ENCODE assay signal across 8 mouse cellular contexts in the genomic region with DNA sequence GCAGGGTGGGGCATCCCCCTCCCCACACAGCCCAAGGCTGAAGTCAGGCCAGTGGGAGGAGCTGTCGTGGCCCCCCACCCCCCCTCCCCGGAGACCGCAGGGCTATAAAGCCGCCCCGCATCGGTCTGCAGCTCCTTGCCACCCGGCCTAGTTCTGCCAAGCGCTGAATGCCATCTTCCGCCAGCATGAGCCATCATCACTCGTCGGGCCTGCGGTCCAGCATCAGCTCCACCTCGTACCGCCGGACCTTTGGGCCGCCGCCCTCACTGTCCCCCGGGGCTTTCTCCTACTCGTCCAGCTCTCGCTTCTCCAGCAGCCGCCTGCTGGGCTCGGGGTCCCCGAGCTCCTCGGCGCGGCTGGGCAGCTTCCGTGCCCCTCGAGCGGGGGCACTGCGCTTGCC. TPM values are rescaled to one million over a fixed set of nuclear protein-coding genes. Genes with fewer than 3 reads are reported as not detected.
DNase-seq lines count a peak whose midpoint lies in the region; ATAC-seq and TF ChIP-seq lines count a peak whose summit lies in the region.

A gene (plus strand): TSS at position 135 of the 400 bp plus-strand sequence.

- peaks cover 88% of the 10 kb centered on the region for H3K27me3 ChIP-seq in heart, embryonic 15.5 days
- peaks cover 63% of the 10 kb centered on the region for H3K27me3 ChIP-seq in hindbrain, embryonic 11.5 days (ENCODE audit: control insufficient read depth, insufficient read depth, low read length)
- peaks cover 100% of the 10 kb centered on the region for H3K27me3 ChIP-seq in midbrain, embryonic 10.5 days (ENCODE audit: low read depth, poor library complexity, severe bottlenecking)

- H3K4me1 ChIP-seq in heart, embryonic 15.5 days (replicated peaks), result peaks cover 26% of the 10 kb centered on the region
- H3K4me1 ChIP-seq in bone marrow macrophage, adult 2 months (ENCODE audit: control insufficient read depth, insufficient read depth, low read length), result peaks cover 6% of the 10 kb centered on the region
- H3K4me1 ChIP-seq in hindbrain, embryonic 11.5 days (replicated peaks; ENCODE audit: control insufficient read depth, insufficient read depth, low read length), result peaks cover 13% of the 10 kb centered on the region
- H3K4me1 ChIP-seq in midbrain, embryonic 10.5 days, result peaks cover 43% of the 10 kb centered on the region

- H3K36me3 ChIP-seq in heart, embryonic 15.5 days, result no peaks in the 10 kb centered on the region
- H3K36me3 ChIP-seq in hindbrain, embryonic 11.5 days (ENCODE audit: control insufficient read depth, insufficient read depth, low read length), result no peaks in the 10 kb centered on the region
- H3K36me3 ChIP-seq in midbrain, embryonic 10.5 days, result no peaks in the 10 kb centered on the region

- peak within 1 kb of the TSS; percentile 44 for H3K9ac ChIP-seq in heart, embryonic 15.5 days
- H3K9ac ChIP-seq in hindbrain, embryonic 11.5 days (ENCODE audit: low read depth, low read length), result no peak within 1 kb of the TSS

- no peak for TF ChIP-seq CTCF in bone marrow macrophage, adult 2 months (IDR thresholded peaks at IDR 0.05; ENCODE audit: low read depth, low read length)

- 1% methylated on average over 30 of the region's 30 CpGs for WGBS in heart, embryonic 15.5 days
- WGBS in hindbrain, embryonic 11.5 days, result 4% methylated on average over 30 of the region's 30 CpGs
- WGBS in midbrain, embryonic 10.5 days, result 2% methylated on average over 30 of the region's 30 CpGs

- no peak for TF ChIP-seq POLR2A in bone marrow macrophage, adult 2 months (IDR thresholded peaks at IDR 0.05; ENCODE audit: borderline replicate concordance, low read depth, low read length)

- no peak for DNase-seq in heart, adult 8-10 months (ENCODE audit: low spot score)
- no peak for DNase-seq in hindbrain, embryonic 11.5 days (ENCODE audit: low spot score)
- DNase-seq in midbrain, embryonic 10.5 days (ENCODE audit: low spot score), result no peak
- no peak for DNase-seq in thymus, postnatal 25 days
- DNase-seq in thymus, postnatal 4 days, result no peak
- no peak for DNase-seq in ovary, adult 18-20 months (ENCODE audit: low spot score)

- ATAC-seq in heart, embryonic 15.5 days (replicated peaks; ENCODE audit: insufficient number of reproducible peaks, insufficient read depth, low FRiP score, low read depth), result 0 out of 2 replicates have a peak, but pooled peaks have one; percentile 25
- no peak for ATAC-seq in hindbrain, embryonic 11.5 days (ENCODE audit: low FRiP score)

- H3K27ac ChIP-seq in heart, embryonic 15.5 days, result no peak within 1 kb of the TSS
- no peak within 1 kb of the TSS for H3K27ac ChIP-seq in bone marrow macrophage, adult 2 months (ENCODE audit: insufficient read depth, low read depth, low read length)
- no peak within 1 kb of the TSS for H3K27ac ChIP-seq in hindbrain, embryonic 11.5 days (ENCODE audit: low read depth, low read length)
- H3K27ac ChIP-seq in midbrain, embryonic 10.5 days (replicated peaks), result no peak within 1 kb of the TSS

- H3K4me3 ChIP-seq in heart, embryonic 15.5 days, result peak within 1 kb of the TSS; percentile 49
- H3K4me3 ChIP-seq in bone marrow macrophage, adult 2 months (ENCODE audit: insufficient read depth, low read length), result peak within 1 kb of the TSS; percentile 12
- H3K4me3 ChIP-seq in hindbrain, embryonic 11.5 days (ENCODE audit: low read depth, low read length), result peak within 1 kb of the TSS; percentile 31
- peak within 1 kb of the TSS; percentile 54 for H3K4me3 ChIP-seq in midbrain, embryonic 10.5 days

- H3K9me3 ChIP-seq in heart, embryonic 15.5 days (replicated peaks), result no peaks in the 10 kb centered on the region
- H3K9me3 ChIP-seq in hindbrain, embryonic 11.5 days (ENCODE audit: control insufficient read depth, low read length), result no peaks in the 10 kb centered on the region
- H3K9me3 ChIP-seq in midbrain, embryonic 10.5 days (replicated peaks), result no peaks in the 10 kb centered on the region

- peak within 1 kb of the TSS; percentile 88 for H3K4me2 ChIP-seq in heart, embryonic 15.5 days
- peak within 1 kb of the TSS; percentile 48 for H3K4me2 ChIP-seq in hindbrain, embryonic 11.5 days (replicated peaks; ENCODE audit: low read depth, low read length)

RNA-seq across cellular contexts. Expression of the gene that starts here (rescaled TPM):
- polyA plus RNA-seq in heart, embryonic 15.5 days (2015; fragmentation: Nextera tagmentation; extraction: Ambion mirVana), result 1.1 and 12.9 TPM in 2 replicates
- 1 to 10 TPM in 1 of 4 experiments, under 1 TPM in 3; 0.16 to 1.4 (median 0.47) TPM for total RNA-seq in heart, adult 8-10 months (2022)
- not detected in 2 replicates for polyA plus RNA-seq in bone marrow macrophage, adult 2 months (2012; ENCODE audit: insufficient read depth, insufficient read length, missing spikeins)
- 17.2 and 20.9 TPM in 2 replicates for polyA plus RNA-seq in hindbrain, embryonic 11.5 days (2014; fragmentation: Nextera tagmentation; extraction: Ambion mirVana)
- polyA plus RNA-seq in midbrain, embryonic 10.5 days (2016; fragmentation: Nextera tagmentation; extraction: Ambion mirVana), result 3.3 and 4.2 TPM in 2 replicates
